Mouse (Mus musculus) lung, postnatal 4 days (tissue): ENCODE measurements around the gene Ptprm.

Experiments
- DNase-seq, 2 experiments: peaks; one replicate each; pipeline ENCODE4 v3.0.0; 2021

Gene Ptprm

DNA sequence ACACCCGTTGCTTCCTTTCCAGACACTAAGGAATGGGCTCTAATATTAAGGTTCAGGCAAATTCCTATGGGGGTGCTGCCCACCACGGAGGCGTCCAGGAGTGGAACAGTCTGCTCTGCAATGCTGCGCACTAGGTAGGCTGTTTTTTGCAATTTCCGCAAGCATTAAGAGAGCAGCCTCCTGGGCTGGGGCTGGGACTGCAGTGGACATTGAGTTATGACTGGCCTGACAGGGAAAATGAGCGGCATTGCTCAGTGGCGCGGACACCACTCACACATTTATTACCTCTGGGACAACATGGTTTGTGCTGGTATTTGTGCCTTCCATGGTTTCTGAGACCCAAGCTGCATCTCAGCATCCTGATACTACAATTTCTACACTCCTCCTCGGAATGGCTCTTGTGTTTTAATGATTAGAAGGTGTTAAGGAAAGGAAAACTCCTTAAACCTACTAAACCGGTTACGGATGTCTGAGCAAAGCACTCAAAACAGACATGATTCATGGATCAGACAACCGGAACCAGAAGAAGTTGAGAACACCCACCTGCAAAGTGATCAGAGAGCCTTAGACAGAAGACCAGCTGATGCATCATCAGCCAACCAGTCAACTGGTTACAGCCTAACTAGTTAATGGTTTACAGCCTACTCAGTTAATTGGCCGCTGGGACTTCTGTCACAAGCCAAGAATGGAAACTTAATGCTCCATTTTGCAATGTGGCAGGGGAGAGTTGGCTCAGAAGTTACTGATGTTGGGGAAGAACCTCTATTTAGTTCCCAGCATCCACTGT, 76.9 kb downstream of the Ptprm start:
- DNase-seq: no peak

DNA sequence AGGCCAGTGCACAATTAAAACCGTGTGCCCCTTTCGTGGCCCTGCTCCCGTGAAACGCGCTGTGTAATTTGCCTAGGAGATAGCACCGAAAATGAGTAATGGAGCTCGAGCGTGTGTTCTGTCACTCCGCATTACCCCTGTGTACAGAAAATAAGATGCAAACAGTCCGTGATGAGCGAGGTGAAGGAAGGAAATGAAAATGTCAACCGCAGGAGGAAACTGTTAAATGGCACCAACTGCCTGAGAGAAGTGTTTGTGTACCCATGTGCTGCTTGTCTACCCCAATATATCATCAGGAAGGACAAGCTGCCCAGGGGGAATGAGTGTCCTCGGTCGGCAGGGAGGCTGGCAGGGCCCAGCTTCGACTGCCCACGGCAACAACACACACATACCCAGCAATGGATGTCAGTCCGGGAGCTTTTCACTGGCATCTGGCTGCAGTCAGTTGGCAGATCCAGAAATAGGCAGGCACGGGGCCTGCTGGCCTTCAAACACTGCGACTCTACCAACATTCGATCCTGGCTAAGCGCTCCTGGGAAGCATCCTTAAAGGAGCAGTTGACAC, 79.6 kb downstream of the Ptprm start:
- DNase-seq: peak in 1 of 2 experiments; percentile 37

DNA sequence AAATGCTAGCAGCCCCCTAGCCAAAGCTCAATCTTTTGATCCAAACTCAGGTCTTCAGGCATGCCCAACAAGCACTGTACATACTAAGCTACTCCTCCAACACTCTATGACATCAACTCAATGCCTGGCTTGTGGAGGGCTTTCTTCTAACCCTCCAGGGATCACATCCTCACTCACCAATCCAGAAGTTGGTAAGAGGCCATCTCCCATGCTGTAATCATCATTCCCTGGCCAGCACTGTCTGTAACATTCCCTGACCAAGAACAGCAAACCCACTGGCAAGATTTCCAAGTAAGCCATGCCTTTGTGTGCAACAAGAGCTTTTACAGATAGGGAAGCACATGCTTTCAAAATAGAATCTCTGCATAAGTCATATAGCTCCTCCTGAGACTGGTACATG, 81.3 kb downstream of the Ptprm start:
- DNase-seq: no peak

DNA sequence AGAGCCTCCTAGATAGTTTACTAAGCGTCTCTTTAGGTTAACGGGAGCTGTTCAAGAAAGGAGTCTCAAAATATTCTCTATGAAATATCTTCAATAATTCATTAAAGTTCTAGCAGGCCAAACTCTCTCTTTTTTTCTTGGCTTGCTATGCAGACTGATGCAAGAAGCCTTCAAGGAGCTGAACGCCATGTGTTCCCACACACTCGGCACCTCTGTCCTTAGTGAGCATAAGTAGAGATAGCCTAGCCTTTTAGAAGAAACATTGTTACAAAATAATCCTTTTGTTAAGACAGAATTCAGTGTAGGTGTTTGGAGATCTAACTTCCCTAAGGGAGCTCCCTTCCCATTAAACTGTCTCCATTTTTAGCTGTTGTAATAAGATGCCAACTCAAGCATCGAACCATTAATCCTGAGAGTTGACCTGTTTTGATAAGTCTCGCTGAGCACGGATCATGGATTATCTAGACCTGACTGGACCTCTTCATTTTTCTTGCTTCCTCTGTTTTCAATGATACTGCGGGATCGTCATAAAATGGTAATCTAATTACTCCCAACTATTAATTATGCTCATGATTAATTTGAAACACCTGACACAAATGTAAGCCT, 85.7 kb downstream of the Ptprm start:
- peak in 1 of 2 experiments; percentile 59 for DNase-seq

DNA sequence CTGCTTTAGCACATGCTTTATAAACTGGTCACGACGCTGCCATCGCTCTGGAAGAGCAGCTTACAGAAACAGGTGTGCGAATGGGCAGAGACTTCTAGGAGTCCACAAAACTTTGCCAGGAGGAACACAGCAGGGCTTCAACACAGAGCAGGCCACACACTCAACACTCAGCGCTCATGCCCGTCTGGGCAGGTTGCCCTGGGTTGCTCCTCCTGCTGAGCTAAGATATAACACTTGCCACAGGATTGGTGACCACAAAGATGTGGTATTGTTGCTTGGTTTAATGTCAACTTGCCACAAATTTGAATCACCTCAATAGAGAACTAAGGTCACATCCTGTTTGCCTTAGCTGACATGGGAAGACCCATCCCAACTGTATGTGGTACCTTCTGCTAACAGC, 88.0 kb downstream of the Ptprm start:
- no peak for DNase-seq

DNA sequence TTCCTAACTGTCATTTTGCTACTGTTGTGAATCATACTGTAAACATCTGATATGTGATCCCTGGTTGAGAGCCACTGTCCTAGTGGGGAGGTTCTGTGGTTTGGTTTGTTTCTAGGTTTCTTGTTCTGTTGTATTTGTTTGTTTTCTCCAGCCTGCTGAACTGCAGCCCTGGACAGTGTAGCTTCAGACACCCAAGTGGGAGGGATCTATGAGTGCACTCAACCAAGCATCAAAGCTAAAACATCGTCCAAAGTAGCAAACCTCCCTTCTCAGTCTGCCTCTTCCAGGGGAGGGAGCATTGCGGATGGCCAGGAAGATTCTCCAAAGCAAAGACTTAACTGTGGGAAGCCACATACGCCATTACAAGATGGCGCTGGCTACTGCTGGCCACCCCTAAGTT, 88.7 kb downstream of the Ptprm start:
- DNase-seq: no peak

DNA sequence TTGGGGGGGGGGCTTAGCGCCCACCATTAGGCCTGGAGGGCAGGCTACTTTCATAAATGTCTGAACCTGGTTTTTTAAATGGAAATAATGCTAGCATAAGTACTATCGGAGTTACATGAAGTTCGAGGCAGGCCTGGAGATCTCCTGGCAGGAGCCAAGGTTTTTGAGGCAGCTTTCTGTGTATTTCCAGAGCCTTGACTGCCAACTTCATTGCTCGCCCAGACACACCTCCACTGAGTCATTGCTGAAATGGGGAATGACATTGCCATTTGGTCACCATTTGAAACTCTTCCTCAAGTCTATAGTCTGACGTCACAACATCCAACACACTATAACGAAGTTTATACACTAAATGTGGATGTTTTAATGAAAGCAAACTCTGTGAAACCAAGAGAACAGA, 89.5 kb downstream of the Ptprm start:
- no peak for DNase-seq

DNA sequence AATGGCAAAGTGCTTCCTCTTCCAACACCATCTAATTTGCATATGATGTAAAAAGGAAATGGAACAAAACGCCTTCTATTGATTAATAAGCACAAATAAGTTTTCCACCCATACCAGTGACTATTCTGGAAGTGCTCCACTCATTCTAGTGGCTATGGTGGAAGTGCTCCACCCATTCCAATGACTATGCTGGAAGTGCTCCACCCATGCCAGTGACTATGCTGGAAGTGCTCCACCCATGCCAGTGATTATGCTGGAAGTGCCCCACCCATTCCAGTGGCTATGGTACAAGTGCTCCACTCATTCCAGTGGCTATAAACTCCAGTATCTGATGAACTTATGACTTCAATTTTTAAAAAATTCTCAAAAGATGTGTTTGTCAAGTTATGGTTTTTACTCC, 91.2 kb downstream of the Ptprm start:
- no peak for DNase-seq

DNA sequence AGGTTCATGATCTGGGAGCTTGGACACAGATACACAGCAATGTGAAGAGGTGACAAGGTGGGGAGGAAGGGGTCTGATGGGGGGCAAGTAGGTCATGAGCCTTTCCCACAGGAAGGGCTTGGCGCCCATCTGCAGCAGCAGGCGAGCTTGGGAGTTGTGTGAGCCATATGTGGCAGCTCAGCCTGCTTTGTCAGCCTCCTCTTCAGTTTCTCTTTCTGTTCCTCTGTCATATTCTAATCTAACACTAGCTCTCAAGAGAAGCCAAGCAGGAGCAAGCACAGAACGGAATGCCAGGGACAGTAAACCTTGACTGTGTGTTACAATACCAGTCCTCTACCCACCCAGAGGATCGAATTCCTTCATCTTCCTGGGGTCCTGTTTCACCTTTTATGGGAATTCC, 94.2 kb downstream of the Ptprm start:
- DNase-seq: no peak

DNA sequence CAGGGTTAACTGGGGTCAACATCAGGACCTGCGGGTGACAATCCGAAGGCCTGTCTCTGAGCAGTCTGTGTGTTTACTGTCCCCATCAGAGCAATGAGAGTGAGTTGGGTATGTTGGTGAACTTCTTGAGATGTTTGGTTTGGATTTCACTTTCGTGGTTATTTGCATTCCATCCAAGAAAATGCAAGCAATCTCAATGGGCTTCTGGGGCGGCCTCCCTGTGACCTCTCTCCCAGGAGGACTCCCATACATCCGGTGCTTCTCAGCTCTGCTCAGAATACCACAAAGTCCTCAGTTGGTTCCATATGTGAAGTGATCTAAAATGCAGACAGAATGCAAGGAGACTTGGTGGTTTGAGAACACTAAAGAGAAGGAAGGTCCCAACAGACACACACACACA, 96.5 kb downstream of the Ptprm start:
- DNase-seq: peak; percentile 30 to 55

DNA sequence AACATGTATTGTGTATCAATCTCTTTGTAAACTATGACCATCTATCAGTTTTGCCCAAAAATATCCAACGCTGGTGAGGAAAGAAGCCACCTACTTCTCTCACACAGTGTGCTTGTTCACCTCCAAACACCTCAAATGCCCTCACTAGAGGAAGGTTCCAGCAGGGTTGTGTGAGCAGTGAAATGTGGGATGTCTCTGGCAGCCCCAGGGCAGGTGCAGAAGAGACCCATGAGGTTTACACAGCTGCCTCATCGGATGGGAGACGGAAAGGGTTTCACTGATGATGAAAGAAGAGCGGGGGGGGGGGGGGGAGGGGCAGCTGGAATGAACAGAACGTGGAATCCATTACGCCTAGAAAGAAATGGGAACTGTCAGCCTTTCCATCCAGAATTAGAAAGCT, 98.1 kb downstream of the Ptprm start:
- no peak for DNase-seq

DNA sequence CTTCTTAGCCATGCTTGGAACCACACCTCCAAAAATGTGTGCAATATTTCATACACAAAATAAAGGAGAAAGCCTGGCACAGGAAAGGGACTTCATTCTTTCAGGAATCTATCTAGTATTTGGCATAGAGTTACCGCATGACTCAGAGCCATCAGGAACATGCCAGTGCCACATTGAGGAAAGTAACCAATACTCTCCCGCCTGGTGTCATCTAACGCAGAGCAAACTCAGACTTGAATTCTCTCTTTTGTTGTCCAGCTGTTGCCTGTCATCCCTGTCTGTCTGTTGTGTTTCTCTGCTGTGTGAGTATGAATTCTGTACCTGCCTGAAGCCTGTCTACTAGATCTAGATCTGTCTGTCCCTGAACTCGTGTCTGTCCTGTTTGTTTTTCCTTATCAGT, 100.8 kb downstream of the Ptprm start:
- no peak for DNase-seq

DNA sequence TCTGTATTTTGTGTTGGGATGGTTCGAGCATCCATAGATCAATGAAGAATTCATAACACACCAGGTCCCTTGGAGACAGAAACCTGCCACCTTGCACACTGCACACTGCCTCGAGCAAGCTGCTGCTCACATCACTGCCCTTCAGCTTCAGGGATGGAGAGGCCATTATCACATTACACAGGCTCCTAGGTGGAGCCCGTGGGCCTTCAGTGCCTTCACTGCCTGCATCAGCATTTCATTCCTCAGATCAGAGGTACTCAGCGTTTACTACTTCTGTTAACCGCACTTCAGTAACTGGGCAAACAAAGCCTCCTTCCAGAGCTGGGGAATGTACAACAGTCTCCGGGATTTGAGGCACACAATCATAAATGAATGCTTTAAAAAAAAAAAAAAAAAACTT, 101.3 kb downstream of the Ptprm start:
- peak in 1 of 2 experiments; percentile 41 for DNase-seq

DNA sequence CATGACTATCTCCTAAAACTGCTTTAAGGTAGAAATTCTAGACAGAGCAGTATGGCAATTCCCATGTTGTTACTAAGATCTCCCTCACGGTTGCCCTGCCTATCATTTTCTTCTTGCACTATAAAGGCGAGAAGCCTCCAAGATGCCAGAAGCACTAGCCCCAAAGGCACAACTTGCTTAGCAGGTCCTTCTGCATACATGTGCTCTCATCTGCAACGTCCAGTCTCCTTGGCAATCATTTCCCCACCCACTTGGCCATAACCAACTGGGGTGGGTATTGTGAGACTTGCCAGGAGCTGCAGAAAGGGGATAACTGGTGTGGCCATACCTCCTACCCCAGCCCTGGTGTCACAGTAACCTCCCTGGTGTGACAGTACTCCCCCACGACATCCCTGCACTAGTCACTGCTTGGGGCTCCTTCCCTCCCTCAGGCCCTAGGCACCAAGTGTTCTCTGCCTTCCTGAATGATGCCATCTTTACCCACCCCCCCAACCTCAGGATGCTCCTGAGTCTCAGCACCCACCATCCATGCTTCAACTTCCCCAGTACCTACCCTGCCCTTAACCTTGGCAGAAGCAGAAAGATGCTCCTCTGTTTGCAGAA, 108.9 kb downstream of the Ptprm start:
- DNase-seq: no peak

DNA sequence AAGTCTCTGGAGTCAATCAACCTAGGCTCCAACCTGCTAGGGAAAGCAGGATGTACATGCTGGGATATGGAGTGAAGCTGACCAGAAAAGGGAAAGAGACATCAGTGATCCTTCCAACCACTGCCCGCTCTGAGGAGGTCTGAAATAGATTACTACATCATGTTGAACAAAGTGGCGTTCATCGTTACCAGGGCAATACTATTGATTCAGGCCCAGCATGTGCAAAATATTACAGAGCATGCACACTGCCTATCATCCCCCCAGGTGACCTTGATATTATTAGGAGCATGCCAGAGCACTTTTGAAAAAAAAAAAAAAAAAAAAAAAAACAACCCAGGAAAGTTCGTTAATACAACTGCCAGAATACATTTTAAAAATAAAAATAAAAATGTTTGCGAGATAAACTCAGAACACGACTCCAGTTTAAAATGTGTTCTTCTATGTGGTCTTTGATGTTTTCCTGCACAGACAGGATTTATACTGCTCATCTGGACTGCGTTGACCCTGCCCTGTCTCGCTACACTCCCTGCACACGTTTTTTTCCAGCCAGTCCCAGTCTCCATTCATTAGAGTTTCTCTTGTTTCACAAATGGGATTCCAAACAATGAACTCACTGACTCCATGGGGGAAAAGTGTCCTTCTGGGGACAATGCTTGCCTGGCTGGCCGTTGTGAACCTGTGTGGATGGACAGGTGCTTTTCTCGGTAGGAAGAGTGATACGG, 111.3 kb downstream of the Ptprm start:
- DNase-seq: no peak

DNA sequence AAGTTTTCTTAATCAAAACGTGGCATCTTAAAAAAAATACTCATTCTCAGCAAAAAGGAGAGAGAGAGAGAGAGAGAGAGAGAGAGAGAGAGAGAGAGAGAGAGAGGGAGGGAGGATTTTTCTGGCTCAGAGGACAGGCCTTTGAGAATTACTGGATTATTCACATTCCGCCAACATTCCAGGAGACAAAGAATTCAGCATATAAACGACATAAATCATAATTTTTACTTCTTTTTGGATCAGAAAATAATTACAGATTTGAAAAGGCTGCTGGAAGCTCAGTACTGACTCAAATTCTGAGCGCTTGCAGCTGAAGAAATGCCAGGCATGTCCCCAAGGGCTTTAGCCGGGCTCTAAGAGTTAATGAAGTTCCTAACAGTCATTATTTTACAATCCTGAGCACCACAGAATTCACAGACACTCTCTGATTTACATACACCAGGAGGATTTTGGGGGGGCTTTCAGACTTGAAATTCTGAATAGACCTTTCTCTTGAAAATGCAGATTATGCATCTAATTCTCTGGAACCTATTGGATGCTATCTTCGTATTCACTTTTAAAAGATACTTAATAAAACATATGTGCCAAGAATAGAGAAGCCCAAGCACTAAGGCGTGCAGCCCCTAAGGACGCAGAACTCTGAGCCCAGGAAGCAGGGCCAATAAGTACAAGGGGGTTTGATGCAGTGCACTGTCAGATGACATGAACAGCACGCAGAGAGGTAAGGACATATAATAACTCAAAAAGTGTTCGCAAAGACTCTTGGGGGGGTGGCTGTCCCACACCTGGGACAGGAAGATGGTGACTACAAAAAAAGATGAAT, 112.1 kb downstream of the Ptprm start:
- DNase-seq: no peak

DNA sequence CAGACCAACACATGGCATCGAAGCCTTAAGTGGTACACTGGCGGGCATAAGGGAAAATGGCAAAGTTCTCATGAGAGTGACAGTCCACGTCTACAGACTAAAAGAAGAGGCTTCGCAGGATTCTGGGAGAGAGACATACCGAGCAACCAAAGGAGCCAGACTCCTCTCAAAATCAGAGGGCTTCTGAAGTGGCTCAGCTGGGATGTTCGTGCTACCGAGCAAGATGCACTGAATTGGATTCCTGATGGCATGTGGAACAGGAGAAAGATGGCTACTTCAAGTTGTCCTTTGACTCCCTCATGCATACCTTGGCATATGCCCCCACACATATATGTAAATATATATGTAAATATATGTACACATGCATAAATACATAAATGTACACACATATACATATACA, 115.4 kb downstream of the Ptprm start:
- no peak for DNase-seq

DNA sequence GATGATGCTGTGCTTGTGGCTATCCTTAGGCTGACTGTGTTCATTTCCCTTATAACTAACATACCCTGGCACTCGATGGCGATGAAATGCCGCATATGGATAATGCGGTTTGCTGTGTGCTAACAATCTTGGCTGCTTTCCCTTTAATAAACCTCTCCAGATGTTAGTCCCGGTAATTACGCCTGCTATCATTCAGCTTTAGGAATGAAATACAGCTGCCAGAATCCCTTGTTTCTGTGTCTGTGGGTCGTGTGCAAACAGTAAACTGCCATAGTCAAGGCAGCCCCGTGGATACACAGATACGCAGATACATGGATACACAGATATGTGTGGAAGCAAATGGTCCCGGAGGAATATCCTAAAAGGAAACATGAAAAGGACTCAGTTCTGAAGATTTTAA, 116.8 kb downstream of the Ptprm start:
- no peak for DNase-seq

DNA sequence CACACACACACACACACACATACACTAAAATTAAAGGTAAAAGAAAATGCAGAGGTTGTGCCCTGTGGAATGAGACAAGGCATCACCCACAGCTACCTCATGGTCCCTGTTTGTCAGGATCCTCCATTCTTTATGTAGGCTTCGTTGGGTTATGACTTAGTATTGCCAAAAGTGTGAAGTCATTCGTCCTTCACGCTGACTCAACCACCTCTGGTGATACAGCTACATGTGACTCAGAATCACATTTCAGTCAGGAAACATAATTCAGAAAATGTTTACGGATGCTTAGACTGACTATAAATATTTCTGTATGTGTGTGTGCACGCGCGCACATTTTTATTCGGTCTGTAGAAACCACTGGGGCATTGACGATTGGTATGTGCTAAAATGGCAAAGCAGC, 121.2 kb downstream of the Ptprm start:
- no peak for DNase-seq

DNA sequence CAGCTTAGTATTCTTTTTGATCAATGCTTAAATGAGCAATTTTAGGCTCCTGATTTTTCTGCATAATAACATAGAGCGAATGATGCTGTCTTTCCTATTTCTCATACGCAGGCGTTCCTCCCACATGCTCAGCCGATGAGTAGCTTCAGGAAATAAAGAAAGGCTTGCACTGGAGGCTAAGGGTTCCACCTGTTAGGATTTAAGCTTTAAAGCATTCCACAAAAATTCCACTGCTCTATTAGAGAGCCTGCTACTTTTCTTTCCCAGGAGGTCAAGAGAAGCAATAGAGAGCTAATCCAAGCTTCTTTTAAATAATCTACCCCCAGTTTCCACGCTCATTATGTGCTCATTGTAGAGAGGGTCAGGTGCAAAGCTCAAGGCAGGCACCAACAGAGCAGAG, 127.3 kb downstream of the Ptprm start:
- DNase-seq: no peak

DNA sequence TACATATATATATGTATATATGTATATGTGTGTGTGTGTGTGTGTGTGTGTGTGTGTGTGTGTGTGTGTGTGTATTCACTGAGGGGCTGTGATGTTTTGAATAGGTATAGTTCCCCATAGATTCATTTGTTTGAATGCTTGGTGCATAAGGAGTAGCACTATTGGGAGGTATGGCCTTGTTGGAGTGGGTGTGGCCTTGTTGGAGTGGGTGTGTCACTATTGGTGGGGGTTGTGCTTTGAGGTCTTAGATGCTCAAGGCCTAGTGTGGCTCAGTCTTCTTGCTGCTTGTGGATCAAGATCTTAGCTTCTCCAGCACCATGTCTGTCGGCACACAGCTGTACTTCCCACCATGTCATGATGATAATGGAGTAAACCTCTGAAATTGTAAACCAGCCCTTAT, 138.9 kb downstream of the Ptprm start:
- DNase-seq: no peak

DNA sequence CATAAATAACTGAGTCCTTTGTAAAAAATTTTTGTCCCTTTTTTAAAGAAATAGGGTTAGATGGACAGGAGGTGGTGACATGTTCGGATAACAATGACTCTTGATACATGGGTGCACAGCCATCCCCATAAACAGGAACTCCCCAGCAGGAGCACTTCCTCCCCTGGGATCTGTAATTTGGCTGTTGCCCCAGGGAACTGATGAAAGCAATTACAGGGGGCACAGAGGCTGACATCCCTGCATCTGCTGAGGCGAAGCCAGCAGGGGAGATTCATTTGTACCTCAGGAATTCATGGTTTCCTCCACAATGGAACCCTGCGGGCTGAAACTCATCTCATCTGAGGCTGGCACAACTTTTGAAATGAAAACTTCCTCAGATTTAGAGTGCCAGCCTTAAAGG, 140.5 kb downstream of the Ptprm start:
- no peak for DNase-seq
